Mouse (Mus musculus) embryonic facial prominence, embryonic 13.5 days (tissue): Measurements from ENCODE around the gene Rpp14. TPM values are rescaled to one million over a fixed set of nuclear protein-coding genes. Genes with fewer than 3 reads are reported as not detected.
A peak's percentile ranks its signal among the peaks of the same experiment; 100 is the strongest.

Experiments
- ATAC-seq: fragments of 200-750 bp; cut with Nextera tagmentation; 2 replicates; pipeline ENCODE4 v1.8.0; 2017; ENCODE audit warnings: low read depth; ENCODE audit not compliant: insufficient number of reproducible peaks, insufficient read depth, low FRiP score, low TSS enrichment
- H3K27ac ChIP-seq: fragments of 300-500 bp; sonication (generic); 2 replicates; pipeline ENCODE4 v1.5.1; 2015; ENCODE audit warnings: moderate library complexity, mild to moderate bottlenecking, inconsistent platforms
- H3K27me3 ChIP-seq: fragments of 300-500 bp; sonication (generic); 2 replicates; pipeline ENCODE4 v1.6.1; 2015; ENCODE audit warnings: mild to moderate bottlenecking, inconsistent platforms
- H3K36me3 ChIP-seq: fragments of 300-500 bp; sonication (generic); 2 replicates; pipeline ENCODE4 v1.6.1; 2015; ENCODE audit warnings: mild to moderate bottlenecking, inconsistent platforms
- H3K4me1 ChIP-seq: fragments of 300-500 bp; sonication (generic); 2 replicates; pipeline ENCODE4 v1.6.1; 2015; ENCODE audit warnings: inconsistent platforms
- H3K4me2 ChIP-seq: fragments of 300-500 bp; sonication (generic); 2 replicates; pipeline ENCODE4 v1.6.1; 2015; ENCODE audit warnings: moderate library complexity, mild to moderate bottlenecking, inconsistent platforms
- H3K4me3 ChIP-seq: fragments of 300-500 bp; sonication (generic); 2 replicates; pipeline ENCODE4 v1.5.1; 2015; ENCODE audit warnings: mild to moderate bottlenecking, inconsistent platforms
- H3K9ac ChIP-seq: fragments of 300-500 bp; sonication (generic); 2 replicates; pipeline ENCODE4 v1.6.1; 2015; ENCODE audit warnings: mild to moderate bottlenecking, inconsistent platforms
- H3K9me3 ChIP-seq: fragments of 300-500 bp; sonication (generic); 2 replicates; pipeline ENCODE4 v1.6.1; 2016; ENCODE audit warnings: inconsistent platforms
- WGBS: fragments of 180-500 bp; shearing (Covaris S2); methylation state at CpG from one replicate; pipeline ENCODE4 v1.1.7; 2015; ENCODE audit warnings: mixed read lengths; 5-methylcytosine and 5-hydroxymethylcytosine counted together
- polyA plus RNA-seq: library from polyadenylated mRNA; unstranded; fragments of >200 nt; fragmentation: Nextera tagmentation; extraction: Ambion mirVana; gene quantifications from 2 replicates; pipeline ENCODE4 v1.2.1, GENCODE M21; 2015

Gene Rpp14
- polyA plus RNA-seq, 1 experiment from 2014 or later: 59.5 TPM

DNA sequence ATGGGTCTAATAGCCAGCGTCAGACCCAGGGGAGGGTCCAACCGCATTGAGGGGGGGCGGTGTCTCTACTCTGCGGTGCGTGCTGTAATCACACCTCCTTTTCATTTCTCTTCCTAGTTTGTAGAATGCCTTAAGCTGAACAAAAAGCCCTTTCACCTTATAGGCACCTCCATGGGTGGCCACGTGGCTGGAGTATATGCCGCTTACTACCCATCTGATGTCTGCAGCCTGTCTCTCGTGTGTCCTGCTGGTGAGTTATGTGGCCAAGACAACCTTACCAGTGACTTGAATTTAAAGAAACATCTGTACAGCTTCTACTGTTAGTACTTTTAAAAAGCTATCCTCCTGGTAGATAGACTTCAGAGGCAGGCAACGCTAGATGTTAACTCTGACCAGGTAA is 37.6 kb upstream of the Rpp14 start:
- Histone ChIP-seq H3K9ac (no peak overlapping the region), H3K4me3 (no peak overlapping the region), H3K27me3 (no peaks in the 10 kb centered on the region), H3K9me3 (no peaks in the 10 kb centered on the region), H3K4me1 (no peaks in the 10 kb centered on the region), H3K4me2 (no peak overlapping the region), H3K27ac (no peak overlapping the region), H3K36me3 (peaks cover 50% of the 10 kb centered on the region)
- ATAC-seq: no peak
- WGBS: 94% methylated on average over 9 of the region's 9 CpGs

DNA sequence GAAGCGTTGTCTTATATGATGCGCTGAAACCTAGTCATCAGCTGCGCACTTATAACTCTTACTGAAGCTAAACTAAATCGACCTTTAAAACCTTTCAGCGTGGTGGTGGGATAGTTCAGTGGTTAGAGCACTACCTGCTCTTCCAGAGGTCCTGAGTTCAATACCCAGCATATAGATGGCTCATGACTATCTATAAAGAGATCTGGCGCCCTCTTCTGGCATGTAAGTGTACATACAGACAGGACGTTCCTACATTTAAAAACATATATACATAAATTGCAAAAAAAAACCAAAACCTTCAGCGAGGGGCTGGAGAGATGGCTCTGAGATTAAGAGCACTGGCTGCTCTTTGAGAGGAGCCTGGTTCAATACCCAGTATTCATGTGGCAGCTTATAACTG is 35.8 kb upstream of the Rpp14 start:
- Histone ChIP-seq H3K4me1 (no peaks in the 10 kb centered on the region), H3K36me3 (peaks cover 65% of the 10 kb centered on the region), H3K4me3 (no peak overlapping the region), H3K27ac (no peak overlapping the region), H3K9ac (no peak overlapping the region), H3K9me3 (no peaks in the 10 kb centered on the region), H3K27me3 (no peaks in the 10 kb centered on the region), H3K4me2 (no peak overlapping the region)
- WGBS: 66% methylated on average over 8 of the region's 8 CpGs
- no peak for ATAC-seq

DNA sequence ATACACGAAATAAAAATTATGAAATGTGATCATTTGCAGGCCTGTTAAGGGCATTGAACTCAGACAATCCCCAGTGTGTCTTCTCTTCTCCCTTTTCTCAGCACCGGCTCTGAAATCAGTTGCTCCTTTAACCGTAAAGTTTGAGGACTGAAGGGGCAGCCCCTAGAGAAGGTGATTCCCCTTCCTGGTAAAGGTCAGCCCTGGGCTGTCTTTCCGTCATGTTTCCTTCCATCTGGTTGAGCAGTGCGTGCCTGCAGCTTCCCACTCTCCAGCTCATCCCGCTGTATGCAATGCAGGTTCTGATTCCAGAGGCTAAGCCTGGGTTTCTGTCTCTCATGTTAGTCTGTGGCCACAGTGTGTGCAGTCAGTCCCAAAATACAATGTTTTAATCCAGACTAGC is 35.4 kb upstream of the Rpp14 start:
- no peak overlapping the region for H3K4me3 ChIP-seq
- H3K36me3 ChIP-seq: peaks cover 68% of the 10 kb centered on the region
- WGBS: 80% methylated on average over 6 of the region's 6 CpGs
- no peak for ATAC-seq
- H3K9ac ChIP-seq: no peak overlapping the region
- no peak overlapping the region for H3K4me2 ChIP-seq
- no peak overlapping the region for H3K27ac ChIP-seq
- no peaks in the 10 kb centered on the region for H3K27me3 ChIP-seq
- no peaks in the 10 kb centered on the region for H3K9me3 ChIP-seq
- H3K4me1 ChIP-seq: no peaks in the 10 kb centered on the region

DNA sequence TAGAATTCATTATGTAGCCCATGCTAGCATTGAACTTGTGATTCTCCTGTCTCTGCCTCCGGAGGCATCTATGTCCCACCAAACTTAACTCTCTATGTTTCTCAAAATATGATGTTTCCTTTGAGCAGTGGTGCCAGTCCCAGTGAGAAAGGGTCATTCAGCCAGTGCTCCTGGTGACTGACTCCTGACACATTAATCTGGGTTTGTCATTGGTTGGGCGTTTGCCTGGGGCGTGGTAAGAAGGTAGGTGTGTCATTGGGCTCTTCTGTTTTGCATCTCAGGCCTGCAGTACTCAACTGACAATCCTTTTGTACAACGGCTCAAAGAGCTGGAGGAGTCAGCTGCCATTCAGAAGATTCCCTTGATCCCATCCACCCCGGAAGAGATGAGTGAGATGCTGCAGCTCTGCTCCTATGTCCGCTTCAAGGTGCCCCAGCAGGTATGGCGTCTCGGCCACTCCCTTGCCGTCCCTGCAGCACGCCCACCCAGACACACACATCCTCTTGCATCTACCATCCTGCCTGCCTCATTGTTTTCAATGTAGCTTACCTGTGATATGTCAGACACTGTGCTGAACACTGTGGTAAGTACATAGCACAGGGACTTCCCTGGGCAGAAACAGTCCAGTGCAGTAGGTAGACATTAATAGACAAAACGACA is 34.9 kb upstream of the Rpp14 start:
- no peaks in the 10 kb centered on the region for H3K27me3 ChIP-seq
- H3K27ac ChIP-seq: no peak overlapping the region
- ATAC-seq: no peak

DNA sequence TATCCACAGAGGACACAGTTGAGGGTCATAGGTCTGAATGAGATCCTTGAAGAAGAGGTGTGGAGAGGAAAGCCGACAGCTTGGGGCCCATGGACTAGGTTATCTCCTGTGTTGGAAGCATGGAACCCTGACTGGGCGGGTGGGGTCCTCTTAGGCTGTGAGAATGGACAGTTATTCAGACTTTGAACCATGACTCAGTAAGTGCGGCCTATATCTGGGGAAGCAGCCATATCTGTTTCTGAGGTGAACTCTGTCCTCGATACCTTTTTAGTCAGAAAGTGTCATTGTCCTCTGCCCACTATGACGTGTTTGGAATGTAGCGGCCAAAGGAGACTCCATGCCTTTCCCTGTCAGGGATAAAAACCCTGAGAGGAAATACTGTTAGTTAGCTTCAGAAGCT is 33.3 kb upstream of the Rpp14 start:
- ATAC-seq: no peak
- H3K4me1 ChIP-seq: no peaks in the 10 kb centered on the region
- no peak overlapping the region for H3K4me3 ChIP-seq
- no peaks in the 10 kb centered on the region for H3K27me3 ChIP-seq
- no peak overlapping the region for H3K9ac ChIP-seq
- H3K27ac ChIP-seq: no peak overlapping the region
- no peak overlapping the region for H3K4me2 ChIP-seq
- 93% methylated on average over 6 of the region's 6 CpGs for WGBS
- H3K36me3 ChIP-seq: peaks cover 61% of the 10 kb centered on the region
- H3K9me3 ChIP-seq: no peaks in the 10 kb centered on the region

More for the DNA sequence above, 34.9 kb upstream of the Rpp14 start:
- Histone ChIP-seq H3K36me3 (peaks cover 69% of the 10 kb centered on the region), H3K9me3 (no peaks in the 10 kb centered on the region), H3K4me1 (no peaks in the 10 kb centered on the region), H3K4me2 (no peak overlapping the region), H3K4me3 (no peak overlapping the region), H3K9ac (no peak overlapping the region)
- 87% methylated on average over 11 of the region's 11 CpGs for WGBS

DNA sequence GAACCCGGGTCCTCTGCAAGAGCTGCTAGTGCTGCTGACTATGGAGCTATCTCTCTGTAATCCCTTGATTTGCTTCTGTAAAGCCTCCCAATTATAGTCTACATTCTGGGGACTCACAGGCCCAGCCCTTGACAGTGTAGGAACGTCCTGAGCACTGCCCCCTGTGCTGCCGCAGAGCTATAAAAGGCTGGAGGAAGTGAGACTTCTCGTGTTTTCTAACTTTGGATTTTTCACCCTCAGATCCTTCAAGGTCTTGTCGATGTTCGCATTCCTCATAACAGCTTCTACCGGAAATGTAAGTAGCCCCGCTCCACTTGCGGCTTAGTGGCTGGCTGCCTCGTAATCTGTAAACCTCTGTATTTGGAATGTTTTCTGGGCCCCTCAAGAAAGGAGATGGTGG is 30.8 kb upstream of the Rpp14 start:
- Histone ChIP-seq H3K27ac (no peak overlapping the region), H3K36me3 (peaks cover 54% of the 10 kb centered on the region), H3K27me3 (no peaks in the 10 kb centered on the region), H3K4me1 (peaks cover 4% of the 10 kb centered on the region), H3K9me3 (no peaks in the 10 kb centered on the region), H3K4me3 (no peak overlapping the region), H3K4me2 (no peak overlapping the region), H3K9ac (no peak overlapping the region)
- ATAC-seq: no peak
- WGBS: 88% methylated on average over 10 of the region's 10 CpGs

DNA sequence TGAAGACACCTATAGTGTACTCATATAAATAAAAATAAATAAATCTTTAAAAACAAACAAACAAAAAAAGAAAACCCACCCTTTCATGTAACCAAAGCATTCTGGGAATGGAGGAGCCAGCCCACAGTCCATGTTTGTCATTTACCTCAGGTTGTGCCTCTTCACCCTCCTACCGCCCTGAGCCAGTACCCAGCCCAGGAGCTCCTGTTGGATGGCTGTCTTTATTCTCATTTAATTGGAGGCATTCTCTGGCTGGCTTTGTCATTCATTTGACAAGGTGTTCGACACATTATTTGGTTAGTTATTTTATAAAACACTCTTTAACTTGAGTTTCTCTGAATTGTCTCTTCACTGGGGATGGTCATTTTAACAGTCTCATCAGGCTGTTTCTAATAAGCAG is 28.3 kb upstream of the Rpp14 start:
- Histone ChIP-seq H3K4me3 (no peak overlapping the region), H3K4me1 (peaks cover 5% of the 10 kb centered on the region), H3K27me3 (no peaks in the 10 kb centered on the region), H3K9me3 (no peaks in the 10 kb centered on the region), H3K36me3 (peaks cover 47% of the 10 kb centered on the region), H3K27ac (no peak overlapping the region), H3K4me2 (no peak overlapping the region), H3K9ac (no peak overlapping the region)
- 91% methylated on average over 2 of the region's 2 CpGs for WGBS
- ATAC-seq: no peak

DNA sequence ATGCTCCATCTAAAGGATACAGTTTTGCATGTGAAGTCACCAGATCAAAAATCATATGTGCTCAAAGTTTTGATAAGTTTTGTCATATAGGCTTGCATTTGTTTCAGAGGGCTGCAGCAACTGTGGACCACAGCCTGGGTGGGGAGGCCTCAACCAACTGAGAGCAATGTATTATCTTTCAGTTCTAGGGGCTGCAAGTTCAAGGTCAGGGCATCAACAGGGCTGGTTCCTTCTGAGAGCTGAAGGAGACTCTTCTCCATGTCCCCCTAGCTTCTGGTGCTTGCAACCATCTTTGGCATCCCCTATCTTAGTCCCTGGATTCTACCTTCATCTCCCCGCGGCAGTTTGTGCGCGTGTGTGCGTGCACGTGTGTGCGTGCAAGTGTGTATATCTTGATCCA is 27.5 kb upstream of the Rpp14 start:
- H3K9ac ChIP-seq: no peak overlapping the region
- ATAC-seq: no peak

DNA sequence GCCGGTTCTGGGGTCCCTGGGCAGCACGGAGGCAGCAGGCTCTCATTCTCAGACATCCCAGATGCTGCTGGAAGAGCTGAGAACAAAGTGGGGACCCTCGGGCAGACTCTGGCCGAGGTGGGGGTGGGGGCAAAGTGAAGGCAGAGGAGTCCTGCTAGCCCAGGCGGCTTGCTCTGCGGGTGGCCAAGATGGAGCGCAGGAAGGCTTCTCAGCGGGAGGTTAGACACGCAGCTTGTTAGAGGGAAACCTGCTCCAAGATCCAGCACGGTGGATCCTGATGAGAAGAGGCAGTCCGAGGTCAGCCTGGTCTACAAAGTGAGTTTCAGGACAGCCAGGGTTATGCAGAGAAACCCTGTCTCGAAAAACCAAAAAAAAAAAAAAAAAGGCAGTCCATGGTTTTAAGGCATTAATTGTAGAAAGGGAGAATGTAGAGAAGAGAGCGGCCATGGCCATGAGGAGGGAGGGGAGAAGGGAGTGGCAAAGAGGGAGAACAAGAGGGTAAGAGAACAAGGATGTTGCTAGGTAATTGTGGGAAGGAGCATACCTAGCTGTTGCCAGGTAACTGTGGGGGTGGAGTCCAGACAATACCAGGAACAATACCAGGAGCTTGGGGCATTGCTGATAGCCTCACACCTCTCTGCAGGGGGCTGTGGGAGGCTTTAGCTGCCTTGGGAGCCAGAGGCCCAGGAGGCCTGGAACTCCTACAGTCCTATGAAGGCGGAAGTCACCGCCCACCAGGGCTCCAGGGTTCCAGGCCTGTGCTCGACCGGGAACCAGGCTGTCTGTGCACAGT is 25.7 kb upstream of the Rpp14 start:
- Histone ChIP-seq H3K4me2 (no peak overlapping the region; the same call in 1 of the 2 replicates), H3K27me3 (no peaks in the 10 kb centered on the region)

More for the DNA sequence above, 27.5 kb upstream of the Rpp14 start:
- H3K9me3 ChIP-seq: no peaks in the 10 kb centered on the region
- H3K4me2 ChIP-seq: no peak overlapping the region
- no peak overlapping the region for H3K4me3 ChIP-seq
- no peaks in the 10 kb centered on the region for H3K27me3 ChIP-seq
- H3K4me1 ChIP-seq: peaks cover 5% of the 10 kb centered on the region
- 96% methylated on average over 7 of the region's 7 CpGs for WGBS
- H3K27ac ChIP-seq: no peak overlapping the region
- peaks cover 39% of the 10 kb centered on the region for H3K36me3 ChIP-seq

DNA sequence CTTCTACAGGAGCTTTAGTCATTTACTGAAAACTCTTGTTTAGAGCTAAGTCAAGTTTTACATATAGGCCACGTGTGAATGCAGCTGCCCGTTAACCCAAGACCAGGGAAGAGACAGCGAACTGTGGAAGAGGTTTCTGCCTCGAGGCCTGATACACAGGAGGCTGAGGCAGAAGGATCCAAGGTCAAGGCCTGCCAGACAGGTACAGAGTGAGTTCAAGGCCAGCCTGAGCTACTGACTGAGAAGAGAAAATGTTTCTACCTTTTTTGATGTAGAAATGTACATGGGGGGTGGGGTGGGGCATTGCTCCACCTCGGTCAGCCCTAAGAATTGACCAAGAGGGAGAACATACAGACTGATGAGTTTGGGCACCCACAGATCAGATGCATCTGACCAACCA is 24.1 kb upstream of the Rpp14 start:
- peaks cover 18% of the 10 kb centered on the region for H3K36me3 ChIP-seq
- no peak overlapping the region for H3K27ac ChIP-seq
- no peak overlapping the region for H3K4me2 ChIP-seq
- H3K9me3 ChIP-seq: no peaks in the 10 kb centered on the region
- H3K4me1 ChIP-seq: peaks cover 5% of the 10 kb centered on the region
- no peak overlapping the region for H3K9ac ChIP-seq
- no peak overlapping the region for H3K4me3 ChIP-seq
- WGBS: 89% methylated on average over 5 of the region's 5 CpGs
- no peaks in the 10 kb centered on the region for H3K27me3 ChIP-seq
- no peak for ATAC-seq

More for the DNA sequence above, 25.7 kb upstream of the Rpp14 start:
- Histone ChIP-seq H3K27ac (no peak overlapping the region), H3K4me3 (no peak overlapping the region), H3K9me3 (no peaks in the 10 kb centered on the region), H3K4me1 (peaks cover 5% of the 10 kb centered on the region), H3K9ac (no peak overlapping the region), H3K36me3 (peaks cover 23% of the 10 kb centered on the region)
- ATAC-seq: peak; percentile 71
- 29% methylated on average over 17 of the region's 17 CpGs for WGBS

DNA sequence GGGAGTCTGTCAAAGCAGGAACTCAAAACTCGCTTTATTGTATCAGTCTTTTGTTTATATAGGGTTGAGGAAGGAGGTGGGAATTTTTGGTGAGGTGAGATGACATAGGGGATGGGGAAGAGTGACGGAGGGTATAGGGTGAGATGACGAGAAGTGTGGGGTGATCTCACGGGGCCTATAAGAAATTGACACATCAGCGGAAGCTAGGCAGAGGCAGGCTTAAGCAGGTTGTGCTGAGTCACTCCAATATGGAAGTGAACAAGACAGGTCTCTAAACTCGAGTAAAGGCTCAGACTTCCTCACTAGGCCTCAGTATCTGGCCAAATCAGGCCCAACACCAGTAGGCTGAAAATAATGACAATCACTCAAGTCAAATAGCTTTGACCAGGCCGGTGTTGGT is 20.2 kb upstream of the Rpp14 start:
- Histone ChIP-seq H3K27ac (no peak overlapping the region), H3K4me2 (no peak overlapping the region), H3K9me3 (no peaks in the 10 kb centered on the region), H3K4me1 (peaks cover 8% of the 10 kb centered on the region; the same call in 1 of the 2 replicates), H3K36me3 (peaks cover 11% of the 10 kb centered on the region; the same call in 1 of the 2 replicates), H3K4me3 (no peak overlapping the region), H3K9ac (no peak overlapping the region), H3K27me3 (no peaks in the 10 kb centered on the region)
- no peak for ATAC-seq
- 93% methylated on average over 7 of the region's 7 CpGs for WGBS

DNA sequence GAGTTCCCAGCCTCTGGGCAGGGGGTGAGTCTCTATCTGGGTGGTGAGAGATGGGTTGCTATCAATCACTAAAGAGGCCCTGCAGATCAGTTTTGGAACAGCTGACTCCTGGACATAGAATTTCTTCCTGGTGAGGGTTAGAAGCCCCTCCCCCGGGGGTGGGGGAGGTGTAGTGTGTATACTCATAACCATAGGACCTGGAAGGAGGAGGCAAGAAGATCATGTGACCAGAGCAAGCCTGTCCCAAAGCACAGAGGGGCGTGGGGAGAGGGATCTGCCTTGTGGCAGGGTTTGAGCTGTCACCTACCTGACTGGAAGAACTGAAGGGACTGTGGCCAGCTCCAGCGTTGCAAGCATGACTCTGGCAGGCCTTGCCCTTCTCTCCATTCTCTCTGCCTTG is 18.1 kb upstream of the Rpp14 start:
- Histone ChIP-seq H3K27ac (0 out of 2 replicates have a peak overlapping the region, but pooled peaks have one; percentile 39), H3K9me3 (no peaks in the 10 kb centered on the region)
- no peak for ATAC-seq

More for the DNA sequence above, 18.1 kb upstream of the Rpp14 start:
- Histone ChIP-seq H3K4me2 (no peak overlapping the region), H3K4me3 (no peak overlapping the region), H3K27me3 (no peaks in the 10 kb centered on the region), H3K4me1 (peaks cover 8% of the 10 kb centered on the region; the same call in 1 of the 2 replicates), H3K36me3 (no peaks in the 10 kb centered on the region), H3K9ac (no peak overlapping the region)
- WGBS: 39% methylated on average over 3 of the region's 3 CpGs
